Mouse (Mus musculus): ENCODE measurements around the gene Rassf1. TPM values are rescaled to one million over a fixed set of nuclear protein-coding genes. Genes with fewer than 3 reads are reported as not detected.

Gene Rassf1
- polyA plus RNA-seq, 1 experiment from 2014 or later, result 41.3 TPM

DNA sequence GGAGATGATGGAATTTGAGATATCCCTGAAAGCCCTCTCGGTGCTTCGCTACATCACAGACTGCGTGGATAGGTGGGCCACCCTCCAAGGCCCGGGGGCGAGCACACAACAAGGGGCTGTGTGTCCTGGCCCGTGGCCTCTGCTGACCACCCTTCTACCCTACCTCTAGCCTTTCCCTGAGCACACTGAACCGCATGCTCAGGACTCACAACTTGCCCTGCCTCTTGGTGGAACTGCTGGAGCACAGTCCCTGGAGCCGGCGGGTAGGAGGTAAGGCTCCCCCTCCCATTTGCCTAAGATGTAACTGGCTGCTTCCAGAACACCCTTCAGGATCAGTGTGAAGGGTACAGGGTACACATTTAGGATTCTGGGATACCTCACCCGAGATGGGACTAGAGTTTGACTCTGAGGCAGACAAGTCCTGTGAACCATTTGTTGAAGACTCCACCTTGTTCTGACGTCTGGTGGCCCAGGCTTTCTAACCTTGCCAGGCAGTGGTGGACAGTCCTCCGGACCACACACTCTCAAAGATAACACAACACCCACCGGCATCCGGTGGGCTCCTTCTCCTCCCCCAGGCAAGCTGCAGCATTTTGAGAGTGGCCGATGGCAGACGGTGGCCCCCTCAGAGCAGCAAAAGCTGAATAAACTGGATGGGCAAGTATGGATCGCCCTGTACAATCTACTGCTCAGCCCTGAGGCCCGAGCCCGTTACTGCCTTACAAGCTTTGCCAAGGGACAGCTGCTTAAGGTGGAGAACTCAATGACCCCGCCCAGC is 1.9 kb upstream of the Rassf1 start:
- no peak for ATAC-seq (ENCODE audit: insufficient read depth, low FRiP score, low TSS enrichment)
- Histone ChIP-seq H3K27ac (ENCODE audit: low read depth, low read length) (no peak overlapping the region), H3K4me2 (ENCODE audit: low read depth) (no peak overlapping the region), H3K27me3 (ENCODE audit: control insufficient read depth, insufficient read depth, low read length) (peaks cover 30% of the 10 kb centered on the region), H3K36me3 (ENCODE audit: control insufficient read depth, insufficient read depth, low read length) (peaks cover 2% of the 10 kb centered on the region; the same call in 1 of the 2 replicates), H3K9me3 (ENCODE audit: control insufficient read depth, low read length) (no peaks in the 10 kb centered on the region), H3K4me3 (ENCODE audit: low read depth, low read length) (no peak overlapping the region), H3K4me1 (ENCODE audit: control insufficient read depth, insufficient read depth, low read length) (peaks cover 27% of the 10 kb centered on the region), H3K9ac (ENCODE audit: low read length) (no peak overlapping the region)
- no peak for DNase-seq (ENCODE audit: low spot score)
- 91% methylated on average over 20 of the region's 20 CpGs for WGBS

DNA sequence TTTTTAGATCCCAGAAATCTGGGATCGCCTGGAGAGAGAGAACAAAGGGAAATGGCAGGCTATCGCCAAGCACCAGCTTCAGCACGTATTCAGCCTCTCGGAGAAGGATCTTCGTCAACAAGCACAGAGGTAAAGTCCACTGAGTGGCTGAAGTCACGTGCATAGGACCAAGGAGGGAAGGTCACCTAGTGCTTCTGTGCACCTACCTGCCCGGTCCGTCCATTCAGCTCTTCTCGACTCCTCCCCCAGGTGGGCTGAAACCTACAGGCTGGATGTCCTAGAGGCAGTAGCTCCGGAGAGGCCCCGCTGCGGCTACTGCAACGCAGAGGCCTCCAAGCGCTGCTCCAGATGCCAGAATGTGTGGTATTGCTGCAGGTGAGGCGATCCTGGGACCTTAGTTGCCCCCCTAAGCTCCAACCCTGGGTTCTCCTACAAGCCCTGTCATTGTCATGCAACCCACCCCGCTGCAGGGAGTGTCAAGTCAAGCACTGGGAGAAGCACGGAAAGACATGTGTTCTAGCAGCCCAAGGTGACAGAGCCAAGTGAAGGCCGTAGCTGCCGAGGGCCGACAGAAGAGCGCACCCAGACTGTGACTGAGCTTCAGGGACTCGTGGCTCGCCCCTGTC is 751 bp upstream of the Rassf1 start:
- Histone ChIP-seq H3K27me3 (ENCODE audit: control insufficient read depth, insufficient read depth, low read length) (peaks cover 30% of the 10 kb centered on the region), H3K4me3 (ENCODE audit: low read depth, low read length) (peak overlapping the region; percentile 40; the same call in 1 of the 2 replicates), H3K9ac (ENCODE audit: low read length) (0 out of 2 replicates have a peak overlapping the region, but pooled peaks have one; percentile 1), H3K4me1 (ENCODE audit: control insufficient read depth, insufficient read depth, low read length) (peaks cover 32% of the 10 kb centered on the region), H3K4me2 (ENCODE audit: low read depth) (peak overlapping the region; percentile 70), H3K27ac (ENCODE audit: low read depth, low read length) (no peak overlapping the region), H3K9me3 (ENCODE audit: control insufficient read depth, low read length) (no peaks in the 10 kb centered on the region), H3K36me3 (ENCODE audit: control insufficient read depth, insufficient read depth, low read length) (no peaks in the 10 kb centered on the region)
- WGBS, result 22% methylated on average over 23 of the region's 23 CpGs
- DNase-seq (ENCODE audit: low spot score) (no peak), ATAC-seq (ENCODE audit: insufficient read depth, low FRiP score, low TSS enrichment) (no peak)

DNA sequence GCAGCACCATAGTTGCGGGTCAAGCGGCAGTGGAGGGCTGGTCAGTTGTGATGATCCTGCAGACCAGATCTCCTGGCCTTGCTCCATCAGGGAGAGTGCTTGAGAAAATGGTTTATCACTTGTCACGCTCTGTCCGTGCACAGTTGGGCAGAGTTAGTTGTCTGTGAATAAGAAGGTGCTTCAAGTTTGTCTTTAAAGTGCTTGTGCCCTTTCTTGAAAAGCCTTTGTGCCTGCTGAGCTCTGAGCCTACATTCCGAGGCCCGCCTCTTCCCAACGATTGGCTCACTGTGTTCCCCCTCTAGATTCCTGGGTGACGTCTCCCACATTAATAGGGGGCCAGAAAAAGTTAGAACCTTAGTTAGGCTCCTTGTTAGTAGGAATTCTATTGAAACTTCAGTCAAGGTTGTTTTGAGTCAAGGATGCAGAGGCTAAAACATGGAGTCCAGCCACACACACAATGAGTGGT is 568 bp downstream of the Rassf1 start:
- H3K9ac ChIP-seq (ENCODE audit: low read length), result peak overlapping the region; percentile 52
- peaks cover 37% of the 10 kb centered on the region for H3K4me1 ChIP-seq (ENCODE audit: control insufficient read depth, insufficient read depth, low read length)
- peak overlapping the region; percentile 40 for H3K4me3 ChIP-seq (ENCODE audit: low read depth, low read length)
- ATAC-seq (ENCODE audit: insufficient read depth, low FRiP score, low TSS enrichment) (no peak), DNase-seq (ENCODE audit: low spot score) (no peak)
- H3K9me3 ChIP-seq (ENCODE audit: control insufficient read depth, low read length), result no peaks in the 10 kb centered on the region
- 10% methylated on average over 8 of the region's 8 CpGs for WGBS
- peak overlapping the region; percentile 15; the same call in 1 of the 2 replicates for H3K27ac ChIP-seq (ENCODE audit: low read depth, low read length)
- H3K4me2 ChIP-seq (ENCODE audit: low read depth), result peak overlapping the region; percentile 70
- peaks cover 30% of the 10 kb centered on the region for H3K27me3 ChIP-seq (ENCODE audit: control insufficient read depth, insufficient read depth, low read length)
- H3K36me3 ChIP-seq (ENCODE audit: control insufficient read depth, insufficient read depth, low read length), result no peaks in the 10 kb centered on the region

DNA sequence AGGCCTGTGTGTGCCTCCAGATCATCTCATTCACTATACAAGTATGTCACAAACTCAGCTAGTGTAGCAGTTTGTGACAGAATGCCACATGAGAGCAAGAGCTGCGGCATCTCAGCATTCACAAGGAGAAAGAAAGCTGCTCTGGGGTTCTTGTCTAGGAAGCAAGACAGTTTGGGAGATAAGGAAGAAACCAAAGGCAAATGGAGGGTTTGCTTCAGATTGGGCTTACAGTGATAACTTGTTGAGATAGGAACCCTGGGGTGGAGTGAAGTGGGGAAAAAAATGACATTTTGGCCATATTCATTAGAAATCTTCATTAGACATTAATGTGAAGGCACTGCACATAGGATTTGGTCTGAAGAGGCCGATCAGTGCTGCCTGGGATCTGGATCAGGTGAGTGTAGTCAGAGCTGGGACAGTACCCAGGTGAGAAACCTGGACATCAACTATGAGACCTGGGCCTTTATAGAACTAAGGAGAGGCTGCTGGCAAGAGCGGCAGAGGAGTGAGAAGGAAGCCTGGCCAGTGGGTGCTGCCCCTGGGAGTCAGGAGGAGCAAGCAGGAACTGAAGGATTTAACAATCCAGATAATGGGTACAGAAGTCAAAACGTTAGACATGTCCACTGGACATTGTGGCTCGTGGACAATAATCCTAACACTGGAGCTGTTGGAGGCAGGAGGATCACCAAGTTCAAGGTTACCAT is 1.5 kb downstream of the Rassf1 start:
- 77% methylated on average over 5 of the region's 5 CpGs for WGBS
- ATAC-seq (ENCODE audit: insufficient read depth, low FRiP score, low TSS enrichment) (no peak), DNase-seq (ENCODE audit: low spot score) (no peak)
- Histone ChIP-seq H3K36me3 (ENCODE audit: control insufficient read depth, insufficient read depth, low read length) (peaks cover 5% of the 10 kb centered on the region), H3K27me3 (ENCODE audit: control insufficient read depth, insufficient read depth, low read length) (peaks cover 30% of the 10 kb centered on the region), H3K9me3 (ENCODE audit: control insufficient read depth, low read length) (no peaks in the 10 kb centered on the region), H3K4me1 (ENCODE audit: control insufficient read depth, insufficient read depth, low read length) (peaks cover 31% of the 10 kb centered on the region), H3K27ac (ENCODE audit: low read depth, low read length) (no peak overlapping the region), H3K9ac (ENCODE audit: low read length) (no peak overlapping the region), H3K4me3 (ENCODE audit: low read depth, low read length) (no peak overlapping the region), H3K4me2 (ENCODE audit: low read depth) (no peak overlapping the region; the same call in 1 of the 2 replicates)

DNA sequence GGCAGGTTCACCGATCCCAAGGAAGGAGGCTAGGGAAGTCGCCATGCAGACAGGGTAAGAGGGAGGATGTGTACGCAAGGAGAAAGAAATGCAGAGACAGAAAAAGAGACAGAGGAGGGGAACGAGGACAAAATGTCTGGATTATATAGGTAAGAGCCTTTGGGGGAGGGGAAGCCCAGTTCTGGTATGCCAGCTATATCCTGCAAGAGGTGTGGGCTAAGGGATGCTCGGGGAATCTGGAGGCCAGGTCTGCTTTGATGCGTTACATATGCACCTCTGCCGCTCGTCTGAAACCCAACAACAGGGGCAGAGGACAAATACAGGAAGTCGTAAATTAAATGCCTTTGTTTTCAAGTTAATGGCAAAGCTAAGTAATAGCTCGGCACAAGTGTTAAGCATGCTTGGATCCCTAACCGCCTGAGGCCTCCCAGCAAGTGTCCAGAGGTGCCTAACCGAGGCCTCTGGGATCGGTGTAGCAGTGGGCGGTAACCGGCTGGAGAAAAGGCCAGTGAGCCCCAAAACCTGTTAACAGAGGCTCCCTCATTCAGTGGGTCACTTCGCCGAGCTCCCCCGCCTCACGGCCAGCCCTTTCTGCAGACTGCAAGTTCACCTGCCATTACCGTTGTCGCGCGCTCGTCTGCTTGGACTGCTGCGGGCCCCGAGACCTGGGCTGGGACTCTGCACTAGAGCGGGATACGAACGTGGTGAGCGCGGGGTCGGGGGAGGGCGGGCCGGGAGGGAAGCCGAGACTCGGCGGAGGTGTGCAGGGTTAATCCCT is 2.4 kb downstream of the Rassf1 start:
- WGBS, result 4% methylated on average over 36 of the region's 37 CpGs
- H3K27ac ChIP-seq (ENCODE audit: low read depth, low read length), result peak overlapping the region; percentile 77
- H3K4me2 ChIP-seq (ENCODE audit: low read depth), result peak overlapping the region; percentile 92
- no peak for DNase-seq (ENCODE audit: low spot score)
- peaks cover 31% of the 10 kb centered on the region for H3K4me1 ChIP-seq (ENCODE audit: control insufficient read depth, insufficient read depth, low read length)
- H3K9me3 ChIP-seq (ENCODE audit: control insufficient read depth, low read length), result no peaks in the 10 kb centered on the region
- H3K36me3 ChIP-seq (ENCODE audit: control insufficient read depth, insufficient read depth, low read length), result peaks cover 9% of the 10 kb centered on the region
- H3K9ac ChIP-seq (ENCODE audit: low read length), result peak overlapping the region; percentile 62
- peak; percentile 69 for ATAC-seq (ENCODE audit: insufficient read depth, low FRiP score, low TSS enrichment)
- peaks cover 30% of the 10 kb centered on the region for H3K27me3 ChIP-seq (ENCODE audit: control insufficient read depth, insufficient read depth, low read length)
- peak overlapping the region; percentile 80 for H3K4me3 ChIP-seq (ENCODE audit: low read depth, low read length)

DNA sequence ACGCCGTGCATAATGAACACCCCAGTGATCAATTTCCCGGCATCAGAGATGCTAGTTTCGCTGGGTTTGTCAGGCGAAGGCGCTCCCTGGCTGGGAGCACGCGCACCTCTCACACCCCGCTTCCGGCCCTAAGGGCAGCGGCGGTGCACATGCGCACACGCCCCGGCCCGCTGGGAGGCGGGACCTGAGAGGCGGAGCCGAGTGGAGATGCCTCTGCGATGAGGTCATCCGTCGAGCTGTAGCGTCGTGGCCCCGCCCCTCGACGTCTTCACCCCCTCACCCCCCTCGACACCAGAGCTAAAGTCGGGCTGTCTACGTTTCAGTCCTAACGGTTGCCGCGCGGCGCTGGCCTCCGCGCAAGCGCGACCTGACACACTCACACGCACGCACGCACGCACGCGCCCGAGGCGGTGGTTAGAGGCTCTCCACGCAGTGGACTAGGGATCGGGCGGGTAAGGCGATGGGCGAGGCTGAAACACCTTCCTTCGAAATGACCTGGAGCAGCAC is 3.0 kb downstream of the Rassf1 start:
- peaks cover 30% of the 10 kb centered on the region for H3K27me3 ChIP-seq (ENCODE audit: control insufficient read depth, insufficient read depth, low read length)
- no peaks in the 10 kb centered on the region for H3K9me3 ChIP-seq (ENCODE audit: control insufficient read depth, low read length)
- peak; percentile 100 for DNase-seq (ENCODE audit: low spot score)
- H3K4me3 ChIP-seq (ENCODE audit: low read depth, low read length), result peak overlapping the region; percentile 80
- peak overlapping the region; percentile 88 for H3K27ac ChIP-seq (ENCODE audit: low read depth, low read length)
- H3K9ac ChIP-seq (ENCODE audit: low read length), result peak overlapping the region; percentile 82
- ATAC-seq (ENCODE audit: insufficient read depth, low FRiP score, low TSS enrichment), result peak; percentile 89
- peak overlapping the region; percentile 92 for H3K4me2 ChIP-seq (ENCODE audit: low read depth)
- H3K4me1 ChIP-seq (ENCODE audit: control insufficient read depth, insufficient read depth, low read length), result peaks cover 31% of the 10 kb centered on the region
- H3K36me3 ChIP-seq (ENCODE audit: control insufficient read depth, insufficient read depth, low read length), result peaks cover 13% of the 10 kb centered on the region
- WGBS, result under 1% methylated on average over 53 of the region's 53 CpGs

DNA sequence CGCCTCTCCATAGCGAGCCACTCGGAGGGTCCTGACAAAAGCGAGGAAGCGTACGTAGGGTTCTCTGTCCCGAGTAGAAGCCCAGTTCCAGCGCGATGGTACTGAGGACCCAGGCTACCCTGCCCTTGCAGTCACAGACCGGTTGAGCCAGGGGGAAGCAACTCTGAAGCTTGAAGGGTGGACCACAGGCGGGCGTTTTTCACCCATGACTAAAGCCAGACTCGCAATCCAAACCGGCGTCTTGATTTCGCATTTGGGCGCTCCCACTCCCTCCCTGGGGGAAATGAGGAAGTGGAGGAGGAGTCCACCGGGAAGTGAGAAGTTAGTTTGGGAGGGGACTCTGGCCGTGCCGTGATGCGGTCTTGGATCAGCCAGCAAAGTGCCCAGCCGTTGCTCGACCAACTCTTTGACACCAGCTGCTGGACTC is 3.7 kb downstream of the Rassf1 start:
- under 1% methylated on average over 23 of the region's 23 CpGs for WGBS
- ATAC-seq (ENCODE audit: insufficient read depth, low FRiP score, low TSS enrichment), result peak; percentile 35; the same call in 1 of the 2 replicates
- peaks cover 15% of the 10 kb centered on the region for H3K36me3 ChIP-seq (ENCODE audit: control insufficient read depth, insufficient read depth, low read length)

DNA sequence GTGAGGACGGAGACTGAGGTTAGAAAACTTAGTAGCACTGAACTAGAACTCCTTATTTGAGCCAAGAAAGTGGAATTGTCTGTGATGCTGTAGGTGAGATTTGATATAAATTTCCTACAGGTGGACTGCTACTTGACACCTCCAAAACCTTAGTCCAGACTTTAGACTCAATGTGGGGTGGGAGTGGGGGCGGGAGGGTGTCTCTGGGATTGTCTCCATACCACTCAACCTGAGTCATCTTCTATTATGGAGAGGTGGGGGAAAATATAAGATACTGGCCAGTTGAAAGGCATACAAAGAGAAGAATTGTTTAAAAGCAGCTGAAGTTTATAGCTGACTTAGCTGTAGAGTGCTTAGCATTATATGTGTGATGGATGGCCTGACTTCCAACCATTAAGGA is 4.3 kb downstream of the Rassf1 start:
- Histone ChIP-seq H3K4me2 (ENCODE audit: low read depth) (peak overlapping the region; percentile 92), H3K9ac (ENCODE audit: low read length) (peak overlapping the region; percentile 82), H3K9me3 (ENCODE audit: control insufficient read depth, low read length) (no peaks in the 10 kb centered on the region), H3K27ac (ENCODE audit: low read depth, low read length) (no peak overlapping the region), H3K4me3 (ENCODE audit: low read depth, low read length) (peak overlapping the region; percentile 80), H3K36me3 (ENCODE audit: control insufficient read depth, insufficient read depth, low read length) (peaks cover 15% of the 10 kb centered on the region), H3K4me1 (ENCODE audit: control insufficient read depth, insufficient read depth, low read length) (peaks cover 31% of the 10 kb centered on the region), H3K27me3 (ENCODE audit: control insufficient read depth, insufficient read depth, low read length) (peaks cover 19% of the 10 kb centered on the region)
- WGBS, result 56% methylated on average over 2 of the region's 2 CpGs
- DNase-seq (ENCODE audit: low spot score), result no peak
- no peak for ATAC-seq (ENCODE audit: insufficient read depth, low FRiP score, low TSS enrichment)

More for the DNA sequence above, 3.7 kb downstream of the Rassf1 start:
- H3K27me3 ChIP-seq (ENCODE audit: control insufficient read depth, insufficient read depth, low read length), result peaks cover 26% of the 10 kb centered on the region
- H3K4me1 ChIP-seq (ENCODE audit: control insufficient read depth, insufficient read depth, low read length), result peaks cover 31% of the 10 kb centered on the region
- H3K4me3 ChIP-seq (ENCODE audit: low read depth, low read length), result peak overlapping the region; percentile 80
- peak overlapping the region; percentile 82 for H3K9ac ChIP-seq (ENCODE audit: low read length)
- peak overlapping the region; percentile 92 for H3K4me2 ChIP-seq (ENCODE audit: low read depth)
- no peaks in the 10 kb centered on the region for H3K9me3 ChIP-seq (ENCODE audit: control insufficient read depth, low read length)
- peak overlapping the region; percentile 88 for H3K27ac ChIP-seq (ENCODE audit: low read depth, low read length)
- peak; percentile 50 for DNase-seq (ENCODE audit: low spot score)

Measured in neural tube, embryonic 11.5 days (tissue).